8 mouse cellular contexts compared by ENCODE assay signal in genomic region chr13:108151782-108152181, GRCm38 (mm10). TPM values are rescaled to one million over a fixed set of nuclear protein-coding genes. Genes with fewer than 3 reads are reported as not detected.
DNase-seq lines count a peak whose midpoint lies in the region; ATAC-seq and TF ChIP-seq lines count a peak whose summit lies in the region.

No protein-coding gene starts in this region.

- peak; percentile 72; the same call in 1 of the 2 replicates for TF ChIP-seq CTCF in brain, embryonic 14.5 days (IDR thresholded peaks at IDR 0.05; ENCODE audit: borderline replicate concordance, extremely low read depth, insufficient read depth, insufficient read length)

- H3K9ac ChIP-seq in embryonic facial prominence, embryonic 11.5 days (replicated peaks; ENCODE audit: low read length) = no peak overlapping the region
- H3K9ac ChIP-seq in midbrain, embryonic 14.5 days (replicated peaks; ENCODE audit: low read length) = no peak overlapping the region

- DNase-seq in embryonic facial prominence, embryonic 11.5 days (ENCODE audit: low spot score) = peak; percentile 50
- no peak for DNase-seq in embryonic facial prominence, embryonic 10.5 days (ENCODE audit: low spot score)
- DNase-seq in midbrain, embryonic 14.5 days = peak; percentile 67
- no peak for DNase-seq in midbrain, embryonic 10.5 days (ENCODE audit: low spot score)
- DNase-seq in brain, embryonic 14.5 days (ENCODE audit: low read depth) = peak; percentile 51
- DNase-seq in adrenal gland, adult 8-10 months = no peak
- no peak for DNase-seq in gastrocnemius, postnatal 10 days

- H3K4me1 ChIP-seq in embryonic facial prominence, embryonic 11.5 days (ENCODE audit: control insufficient read depth, insufficient read depth, low read length) = no peaks in the 10 kb centered on the region
- H3K4me1 ChIP-seq in embryonic facial prominence, embryonic 10.5 days = no peaks in the 10 kb centered on the region
- H3K4me1 ChIP-seq in midbrain, embryonic 14.5 days (ENCODE audit: control insufficient read depth, insufficient read depth, low read length) = 0 out of 2 replicates have a peak, but pooled peaks cover 3% of the 10 kb centered on the region
- no peaks in the 10 kb centered on the region for H3K4me1 ChIP-seq in midbrain, embryonic 10.5 days

- H3K27ac ChIP-seq in embryonic facial prominence, embryonic 11.5 days (replicated peaks; ENCODE audit: low read depth, low read length) = no peak overlapping the region
- H3K27ac ChIP-seq in embryonic facial prominence, embryonic 10.5 days (replicated peaks) = no peak overlapping the region
- H3K27ac ChIP-seq in midbrain, embryonic 14.5 days (replicated peaks; ENCODE audit: low read depth, low read length) = no peak overlapping the region
- no peak overlapping the region for H3K27ac ChIP-seq in midbrain, embryonic 10.5 days (replicated peaks)

- TF ChIP-seq POLR2A in brain, embryonic 14.5 days (IDR thresholded peaks at IDR 0.05; ENCODE audit: borderline replicate concordance, extremely low read depth, insufficient read depth, insufficient read length, poor library complexity, severe bottlenecking) = no peak

- no peaks in the 10 kb centered on the region for H3K9me3 ChIP-seq in embryonic facial prominence, embryonic 11.5 days (replicated peaks; ENCODE audit: control insufficient read depth, low read length)
- H3K9me3 ChIP-seq in embryonic facial prominence, embryonic 10.5 days = no peaks in the 10 kb centered on the region
- no peaks in the 10 kb centered on the region for H3K9me3 ChIP-seq in midbrain, embryonic 14.5 days (ENCODE audit: control insufficient read depth, low read length)
- no peaks in the 10 kb centered on the region for H3K9me3 ChIP-seq in midbrain, embryonic 10.5 days (replicated peaks)

- no peak overlapping the region for H3K4me3 ChIP-seq in embryonic facial prominence, embryonic 11.5 days (ENCODE audit: low read depth, low read length)
- H3K4me3 ChIP-seq in embryonic facial prominence, embryonic 10.5 days = no peak overlapping the region
- H3K4me3 ChIP-seq in midbrain, embryonic 14.5 days (replicated peaks; ENCODE audit: low read depth, low read length) = no peak overlapping the region
- no peak overlapping the region for H3K4me3 ChIP-seq in midbrain, embryonic 10.5 days

- H3K4me2 ChIP-seq in embryonic facial prominence, embryonic 11.5 days (ENCODE audit: low read depth, low read length) = no peak overlapping the region
- no peak overlapping the region for H3K4me2 ChIP-seq in midbrain, embryonic 14.5 days (ENCODE audit: low read length)

- ATAC-seq in embryonic facial prominence, embryonic 11.5 days (replicated peaks; ENCODE audit: insufficient number of reproducible peaks, low FRiP score, low TSS enrichment, low read depth) = no peak
- ATAC-seq in midbrain, embryonic 14.5 days (ENCODE audit: low FRiP score, low TSS enrichment) = no peak
- peak; percentile 73 for ATAC-seq in neutrophil, adult 5-6 weeks (ENCODE audit: extremely low read depth, insufficient number of reproducible peaks, low FRiP score, poor library complexity, severe bottlenecking)

- no peaks in the 10 kb centered on the region for H3K36me3 ChIP-seq in embryonic facial prominence, embryonic 11.5 days (replicated peaks; ENCODE audit: control insufficient read depth, insufficient read depth, low read depth, low read length)
- H3K36me3 ChIP-seq in embryonic facial prominence, embryonic 10.5 days (replicated peaks) = peaks cover 6% of the 10 kb centered on the region; the same call in 1 of the 2 replicates
- H3K36me3 ChIP-seq in midbrain, embryonic 14.5 days (ENCODE audit: control insufficient read depth, insufficient read depth, low read length) = no peaks in the 10 kb centered on the region
- 0 out of 2 replicates have a peak, but pooled peaks cover 4% of the 10 kb centered on the region for H3K36me3 ChIP-seq in midbrain, embryonic 10.5 days

- no peaks in the 10 kb centered on the region for H3K27me3 ChIP-seq in embryonic facial prominence, embryonic 11.5 days (ENCODE audit: control insufficient read depth, insufficient read depth, low read length)
- H3K27me3 ChIP-seq in embryonic facial prominence, embryonic 10.5 days (replicated peaks; ENCODE audit: low read depth, poor library complexity, severe bottlenecking) = no peaks in the 10 kb centered on the region
- no peaks in the 10 kb centered on the region for H3K27me3 ChIP-seq in midbrain, embryonic 14.5 days (ENCODE audit: control insufficient read depth, insufficient read depth, low read length)
- H3K27me3 ChIP-seq in midbrain, embryonic 10.5 days (ENCODE audit: low read depth, poor library complexity, severe bottlenecking) = no peaks in the 10 kb centered on the region

RNA-seq across cellular contexts. Expression of gene Ndufaf2, which starts 6.6 kb away (rescaled TPM):
- 99.9 and 112 TPM in 2 replicates for polyA plus RNA-seq in embryonic facial prominence, embryonic 11.5 days (2014; fragmentation: Nextera tagmentation; extraction: Ambion mirVana)
- 104 and 106 TPM in 2 replicates for polyA plus RNA-seq in embryonic facial prominence, embryonic 10.5 days (2016; fragmentation: Nextera tagmentation; extraction: Ambion mirVana)
- polyA plus RNA-seq in midbrain, embryonic 14.5 days (2014; fragmentation: Nextera tagmentation; extraction: Ambion mirVana) = 64.3 and 77.1 TPM in 2 replicates
- polyA plus RNA-seq in midbrain, embryonic 10.5 days (2016; fragmentation: Nextera tagmentation; extraction: Ambion mirVana) = 83.3 and 88.9 TPM in 2 replicates
- 32.4 and 36.5 TPM in 2 replicates for polyA plus RNA-seq in brain, embryonic 14.5 days (2012; rRNA removed)
- total RNA-seq in neutrophil, adult 5-6 weeks (2017) = 6.0 and 10.6 TPM in 2 replicates
- 10 to 100 TPM; 13.9 to 27.0 (median 20.9) TPM for total RNA-seq in adrenal gland, adult 8-10 months (2022)
- total RNA-seq in gastrocnemius, postnatal 10 days (2021) = 10 to 100 TPM; 13.3 to 14.2 TPM

RNA-seq across cellular contexts. Expression of gene Ercc8, which starts 6.7 kb away (rescaled TPM):
- 24.2 and 25.7 TPM in 2 replicates for polyA plus RNA-seq in embryonic facial prominence, embryonic 11.5 days (2014; fragmentation: Nextera tagmentation; extraction: Ambion mirVana)
- 24.2 and 24.9 TPM in 2 replicates for polyA plus RNA-seq in embryonic facial prominence, embryonic 10.5 days (2016; fragmentation: Nextera tagmentation; extraction: Ambion mirVana)
- polyA plus RNA-seq in midbrain, embryonic 14.5 days (2014; fragmentation: Nextera tagmentation; extraction: Ambion mirVana) = 32.2 and 32.9 TPM in 2 replicates
- 23.0 and 24.2 TPM in 2 replicates for polyA plus RNA-seq in midbrain, embryonic 10.5 days (2016; fragmentation: Nextera tagmentation; extraction: Ambion mirVana)
- 24.3 and 26.5 TPM in 2 replicates for polyA plus RNA-seq in brain, embryonic 14.5 days (2012; rRNA removed)
- 10.8 and 14.4 TPM in 2 replicates for total RNA-seq in neutrophil, adult 5-6 weeks (2017)
- 10 to 100 TPM in 3 of 4 experiments, 1 to 10 TPM in 1; 6.9 to 12.0 (median 11.3) TPM for total RNA-seq in adrenal gland, adult 8-10 months (2022)
- total RNA-seq in gastrocnemius, postnatal 10 days (2021) = 10 to 100 TPM in 1 of 2 experiments, 1 to 10 TPM in 1; 9.5 to 10.2 TPM

Comparison
In these comparisons a context has a peak if more than half of its experiments do, and no peak if none do; other contexts are left out.
1. DNase-seq: peak in embryonic facial prominence, embryonic 11.5 days (single experiment), midbrain, embryonic 14.5 days (single experiment) and brain, embryonic 14.5 days (single experiment); none in embryonic facial prominence, embryonic 10.5 days (single experiment), midbrain, embryonic 10.5 days (single experiment), adrenal gland, adult 8-10 months (single experiment) and gastrocnemius, postnatal 10 days (single experiment).